Mouse (Mus musculus) thymus, adult 2 months (tissue): Measurements from ENCODE around the gene Pak2.

Experiments used
- CTCF ChIP-seq: fragments of 200-500 bp; IDR thresholded peaks from 2 replicates; pipeline ENCODE4 v1.5.1; 2012; ENCODE audit warnings: mild to moderate bottlenecking, control low read depth, low read length, moderate library complexity, borderline replicate concordance; ENCODE audit not compliant: control insufficient read depth, poor library complexity, insufficient read depth; ENCODE audit errors: extremely low read depth
- POLR2A ChIP-seq: fragments of 200-500 bp; IDR thresholded peaks from 2 replicates; pipeline ENCODE4 v1.6.1; 2012; ENCODE audit warnings: mild to moderate bottlenecking, low read length, control low read depth, moderate library complexity; ENCODE audit not compliant: control insufficient read depth, poor library complexity, insufficient read depth; ENCODE audit errors: extremely low read depth

- TF ChIP-seq CTCF = no peak
- no peak for TF ChIP-seq POLR2A
Measured at GRCm38 (mm10) chr16:32009913-32010312, 69.2 kb downstream of the Pak2 start.
